Mouse (Mus musculus) ovary, postnatal 14 days (tissue): ENCODE data around the gene Shisal1.

Experiments used
- DNase-seq: peaks from one replicate; pipeline ENCODE4 v3.0.0; 2022; ENCODE audit warnings: low spot score

The Shisal1 gene

DNA sequence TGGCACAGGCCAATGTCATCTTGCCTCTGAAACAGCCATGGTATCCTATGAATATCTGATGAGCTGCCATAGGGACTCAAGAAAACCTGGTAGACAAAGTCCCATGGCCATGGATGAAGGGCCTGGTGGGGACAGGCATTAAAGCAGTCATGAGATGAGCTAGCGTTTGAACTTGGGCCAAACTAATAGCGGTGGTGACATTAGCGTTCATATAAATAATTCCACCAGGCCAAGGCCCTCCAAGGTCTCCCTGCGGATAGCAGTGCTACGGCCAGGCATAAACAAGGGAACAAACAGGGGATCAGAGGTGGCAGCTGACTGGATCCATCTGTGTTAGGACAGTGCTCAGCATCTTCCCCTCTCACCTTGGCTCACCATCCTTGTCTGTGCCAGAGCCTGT lies 21.2 kb downstream of the Shisal1 start:
- DNase-seq: no peak

DNA sequence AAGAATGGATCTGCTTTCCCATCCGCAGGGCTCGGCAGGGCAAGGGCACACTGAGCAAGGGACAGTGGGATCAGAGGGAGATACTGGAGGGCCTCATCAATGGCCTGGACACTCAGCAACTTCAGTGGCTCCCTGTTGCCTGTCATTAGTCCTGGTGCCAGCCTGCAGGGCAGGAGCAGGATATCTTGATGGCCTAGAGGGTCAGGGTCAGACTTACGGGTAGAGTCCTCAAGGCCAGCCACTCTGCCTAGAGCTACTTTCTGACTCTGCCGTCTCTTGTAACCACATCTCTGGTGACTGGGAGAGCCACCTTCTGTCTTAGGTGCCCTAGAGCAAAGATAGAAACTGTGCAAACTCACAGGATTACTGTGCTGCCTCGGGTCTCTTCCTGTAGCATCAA lies 23.1 kb downstream of the Shisal1 start:
- no peak for DNase-seq

DNA sequence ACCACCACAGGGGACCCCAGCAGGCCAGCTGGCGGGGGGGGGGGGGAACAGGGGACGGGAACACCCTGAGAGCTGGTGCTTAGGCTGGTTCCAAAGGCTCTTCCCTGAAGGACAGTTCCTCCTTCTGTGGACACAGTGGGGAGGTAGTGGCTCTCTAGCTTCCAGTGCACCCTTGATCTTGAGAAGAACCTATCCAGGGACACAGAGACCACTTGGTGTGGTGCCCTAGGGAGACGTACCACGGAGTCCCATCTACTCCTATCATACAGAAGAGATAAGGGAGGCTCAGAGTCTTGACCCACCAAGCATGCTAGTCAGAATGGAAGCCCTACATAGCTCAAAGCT lies 28.7 kb downstream of the Shisal1 start:
- no peak for DNase-seq

DNA sequence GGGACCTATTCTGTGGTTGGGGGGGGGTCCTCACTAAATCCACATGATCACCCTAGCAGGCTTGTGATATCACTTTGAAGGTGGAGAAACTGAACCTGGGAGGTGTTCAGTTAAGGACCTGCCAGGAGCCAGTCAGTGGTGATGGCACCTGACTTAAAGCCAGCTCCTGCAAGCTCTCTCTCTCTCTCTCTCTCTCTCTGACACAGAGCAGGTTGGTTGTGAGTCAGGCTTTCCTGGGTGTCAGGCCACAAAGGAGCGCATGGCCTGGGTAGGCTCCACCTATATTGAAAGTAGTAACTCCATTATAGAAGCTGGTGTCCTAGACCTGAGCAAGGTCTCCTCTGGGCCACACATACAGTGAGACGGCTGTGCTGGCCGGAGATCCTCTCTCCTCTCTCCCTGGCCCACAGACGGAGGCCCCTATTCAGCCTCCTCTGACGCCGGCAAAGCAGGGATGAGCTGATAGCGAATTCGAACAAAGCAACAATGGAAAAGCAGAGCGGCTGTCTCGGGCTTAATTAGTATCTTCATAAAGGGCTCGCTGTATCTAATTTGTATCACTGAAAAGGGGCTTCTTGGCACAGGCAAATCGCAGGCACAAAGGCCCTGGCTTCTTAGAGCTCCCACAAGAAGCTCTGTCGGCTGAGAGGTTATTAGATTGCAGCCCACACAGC lies 29.2 kb downstream of the Shisal1 start:
- no peak for DNase-seq

DNA sequence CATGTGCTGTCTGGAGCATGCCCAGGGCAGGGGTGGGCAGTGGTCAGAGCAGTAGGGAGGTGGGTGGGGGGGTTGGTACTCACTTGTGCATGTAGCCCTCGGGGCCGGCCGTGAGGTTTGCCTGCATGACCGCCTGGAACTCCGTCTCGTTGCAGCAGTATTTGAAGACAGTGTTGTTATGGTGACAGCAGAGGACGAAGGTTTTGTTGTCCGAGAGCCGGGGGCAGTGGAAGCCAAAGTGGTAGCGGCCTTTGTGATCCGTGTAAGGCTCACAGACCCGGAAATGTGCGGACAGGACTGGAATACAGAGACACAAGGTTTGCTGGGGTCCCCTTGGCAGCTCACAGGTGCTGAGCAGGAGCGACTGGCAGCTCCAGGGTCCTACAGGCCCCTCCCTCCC lies 29.9 kb downstream of the Shisal1 start:
- no peak for DNase-seq

DNA sequence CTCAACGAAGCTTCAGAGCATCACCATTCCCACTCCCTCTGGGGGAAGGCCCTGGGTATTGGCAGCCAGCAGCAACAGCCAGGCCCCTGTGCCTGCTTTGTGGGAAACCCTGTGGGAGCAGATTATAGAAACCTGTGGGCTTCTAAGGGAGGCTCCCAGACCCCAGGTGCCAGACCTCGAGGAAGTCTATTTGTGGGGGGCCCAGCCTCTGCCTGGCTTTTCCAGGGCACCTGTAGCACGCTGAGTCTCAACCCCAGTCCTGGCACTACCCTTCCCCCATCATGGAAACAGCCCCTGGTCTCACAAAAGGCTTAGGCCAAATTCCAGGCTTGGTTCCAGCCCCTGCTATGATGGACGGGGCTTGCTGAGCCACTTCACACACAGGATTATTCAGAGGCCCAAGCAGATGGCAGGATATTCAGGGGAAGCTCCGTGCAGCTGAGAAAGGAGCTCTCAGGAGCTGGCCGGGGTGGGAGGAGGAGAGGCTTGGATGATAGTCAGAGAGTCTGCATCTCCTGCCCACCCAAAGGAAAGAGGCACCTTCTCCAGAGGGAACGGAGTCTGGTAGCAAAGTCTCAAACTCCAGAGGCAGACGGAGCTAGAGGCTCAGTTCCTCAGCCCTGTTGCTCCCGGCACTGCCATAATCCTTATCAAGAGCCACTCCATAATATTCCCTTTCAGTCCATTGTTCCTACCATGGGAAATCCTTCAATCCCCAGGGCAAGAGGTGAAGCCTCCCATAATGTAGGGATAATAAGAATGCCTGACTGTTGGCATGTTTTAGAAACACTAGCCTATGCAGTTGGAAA lies 32.7 kb downstream of the Shisal1 start:
- DNase-seq: no peak

DNA sequence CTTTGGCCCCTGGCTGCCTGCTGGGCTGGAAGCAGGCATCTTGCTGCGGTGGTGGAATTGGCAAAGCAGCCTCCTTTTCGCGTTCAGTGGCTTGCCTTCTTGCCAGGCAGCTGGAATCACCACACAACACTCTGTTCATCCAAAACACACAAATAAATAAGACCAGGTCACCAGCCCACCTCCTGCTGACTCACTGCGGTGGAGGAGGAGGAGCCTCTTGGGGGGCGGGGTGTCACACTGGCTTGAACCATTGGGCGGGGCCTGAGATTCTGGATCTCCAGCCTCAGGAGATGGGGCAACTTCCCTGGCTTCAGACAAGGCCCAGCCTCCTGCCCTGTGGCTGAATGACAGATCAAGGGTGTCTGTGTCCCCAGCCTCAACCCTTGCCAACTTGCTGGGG lies 34.5 kb downstream of the Shisal1 start:
- peak; percentile 25 for DNase-seq

DNA sequence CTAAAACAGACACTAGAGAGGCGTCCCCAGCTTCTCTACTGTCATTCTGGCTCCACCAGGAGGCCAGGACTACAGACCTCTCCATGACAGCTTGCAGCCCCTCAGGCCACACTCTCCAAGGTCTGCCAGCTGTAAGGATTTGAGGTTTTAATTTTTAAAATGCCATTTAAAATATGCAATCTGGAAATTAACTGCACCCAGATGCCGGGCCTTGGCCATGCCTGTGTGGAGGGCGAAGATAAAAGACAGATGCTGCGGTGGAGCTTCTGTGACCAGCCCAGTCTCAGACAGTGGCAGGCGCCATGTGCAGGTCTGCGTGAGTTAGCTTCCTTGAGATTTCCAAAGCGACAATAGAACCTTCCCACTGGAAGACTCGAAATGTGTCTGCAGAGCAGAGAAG lies 36.8 kb downstream of the Shisal1 start:
- no peak for DNase-seq

DNA sequence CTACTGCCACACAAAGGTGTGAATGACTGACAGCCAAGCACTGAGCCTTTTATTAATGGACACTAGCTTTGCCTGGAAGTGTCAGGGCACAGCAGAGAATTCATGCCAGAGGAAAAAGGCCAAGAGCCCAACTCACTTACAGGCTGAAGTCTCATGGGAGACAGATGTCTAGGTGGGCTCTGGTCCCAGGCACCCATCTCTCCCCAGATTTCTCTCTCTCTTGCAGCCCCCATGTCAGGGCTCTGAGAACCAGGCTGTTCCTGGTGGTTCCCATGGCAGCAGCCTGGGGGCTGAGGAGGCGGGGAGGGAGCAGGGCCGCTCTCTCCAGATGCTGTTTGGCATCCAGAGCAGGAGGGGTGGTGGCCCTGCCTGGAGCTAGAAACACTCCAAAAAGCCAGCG lies 38.3 kb downstream of the Shisal1 start:
- DNase-seq: no peak

DNA sequence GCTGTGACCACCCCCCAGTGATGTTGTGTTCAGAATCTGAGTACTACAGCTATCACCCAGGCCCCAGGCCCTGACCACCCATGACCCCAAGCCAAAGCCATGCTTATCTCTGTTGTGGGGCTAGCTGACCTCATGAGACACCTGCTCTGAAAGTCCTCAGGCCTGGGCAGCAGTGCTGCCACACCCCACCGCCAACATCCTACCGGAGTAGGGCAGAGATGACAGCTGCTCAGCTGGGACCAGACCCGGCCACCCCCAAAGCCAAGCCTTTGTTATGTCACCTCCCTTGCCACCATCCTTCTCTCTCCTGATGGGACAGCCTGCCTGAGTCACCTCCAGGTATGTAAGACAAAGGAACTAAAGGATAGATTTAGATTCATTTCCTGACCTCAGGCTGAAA lies 41.1 kb downstream of the Shisal1 start:
- no peak for DNase-seq

DNA sequence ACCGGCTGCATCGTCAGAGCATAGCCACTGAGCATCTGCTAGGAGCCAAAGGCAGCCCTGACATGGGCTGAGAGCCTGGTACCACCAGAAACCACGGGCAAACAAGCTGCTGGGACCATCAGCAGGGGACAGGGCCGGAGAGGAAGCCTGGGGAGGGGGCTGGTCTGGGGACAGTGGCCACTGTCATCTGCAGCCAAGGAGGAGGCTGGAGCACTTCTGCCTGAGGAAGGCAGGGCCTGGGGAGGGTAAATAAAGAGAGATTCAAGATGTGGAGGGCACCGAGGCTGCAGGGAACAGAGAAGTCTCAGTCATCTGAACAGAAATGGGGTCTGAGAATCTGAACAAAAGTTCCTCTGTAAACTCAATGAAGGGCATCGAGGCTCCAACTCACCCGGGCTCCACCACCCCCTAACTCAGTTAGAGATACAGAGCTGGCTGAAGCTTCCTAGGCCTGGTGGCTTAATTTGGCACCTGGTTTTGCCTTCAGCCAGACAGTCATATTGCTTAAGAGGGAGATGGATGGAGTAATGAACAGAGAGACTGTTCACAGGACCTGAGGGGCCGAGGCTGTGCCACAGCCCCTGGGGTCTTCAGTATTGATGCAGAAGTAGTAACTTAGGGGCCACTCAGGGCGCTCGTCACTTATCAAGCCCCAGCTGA lies 43.3 kb downstream of the Shisal1 start:
- no peak for DNase-seq

DNA sequence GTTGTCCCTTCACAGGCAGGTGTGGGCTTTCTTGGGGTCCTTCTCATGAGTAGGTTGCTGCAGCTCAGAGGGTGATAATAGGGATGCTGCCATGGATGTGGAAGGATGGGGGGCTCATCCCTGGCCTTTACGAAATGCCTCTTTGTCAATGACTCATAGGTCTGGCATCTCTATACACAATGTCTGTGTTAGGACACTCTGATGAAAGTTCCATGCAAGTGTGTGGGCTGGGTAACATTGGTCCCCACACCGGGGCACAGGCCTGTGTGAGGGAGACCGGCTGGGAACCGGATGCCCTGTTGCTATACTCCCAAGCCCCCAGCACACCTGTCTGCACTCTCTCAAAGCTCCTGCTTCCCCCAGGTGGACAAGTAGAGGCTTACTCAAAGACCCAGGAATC lies 48.3 kb downstream of the Shisal1 start:
- DNase-seq: no peak

DNA sequence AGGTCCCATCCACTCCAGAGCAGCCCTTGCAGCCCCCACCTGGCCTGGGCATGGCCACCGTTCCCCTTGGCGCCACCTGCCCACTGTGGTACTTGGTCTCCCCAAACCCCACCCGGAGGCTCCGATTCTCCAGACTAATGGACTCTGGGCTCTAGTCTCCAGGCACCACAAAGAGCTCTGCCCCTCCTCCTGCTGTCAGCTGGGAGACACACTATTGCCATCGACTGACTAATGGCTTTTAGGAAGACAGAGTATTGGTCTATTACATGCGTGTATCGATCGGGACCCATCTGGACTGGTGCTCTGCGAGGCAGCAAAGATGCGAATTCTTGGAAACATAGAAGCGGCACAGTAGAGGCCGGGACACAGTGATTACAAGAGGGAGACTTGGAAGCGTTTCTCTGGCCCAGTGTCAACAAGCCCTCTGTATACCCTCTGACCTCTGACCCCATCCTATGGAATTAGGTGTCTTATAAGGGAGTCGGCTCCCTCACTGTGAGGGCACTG lies 49.2 kb downstream of the Shisal1 start:
- no peak for DNase-seq

DNA sequence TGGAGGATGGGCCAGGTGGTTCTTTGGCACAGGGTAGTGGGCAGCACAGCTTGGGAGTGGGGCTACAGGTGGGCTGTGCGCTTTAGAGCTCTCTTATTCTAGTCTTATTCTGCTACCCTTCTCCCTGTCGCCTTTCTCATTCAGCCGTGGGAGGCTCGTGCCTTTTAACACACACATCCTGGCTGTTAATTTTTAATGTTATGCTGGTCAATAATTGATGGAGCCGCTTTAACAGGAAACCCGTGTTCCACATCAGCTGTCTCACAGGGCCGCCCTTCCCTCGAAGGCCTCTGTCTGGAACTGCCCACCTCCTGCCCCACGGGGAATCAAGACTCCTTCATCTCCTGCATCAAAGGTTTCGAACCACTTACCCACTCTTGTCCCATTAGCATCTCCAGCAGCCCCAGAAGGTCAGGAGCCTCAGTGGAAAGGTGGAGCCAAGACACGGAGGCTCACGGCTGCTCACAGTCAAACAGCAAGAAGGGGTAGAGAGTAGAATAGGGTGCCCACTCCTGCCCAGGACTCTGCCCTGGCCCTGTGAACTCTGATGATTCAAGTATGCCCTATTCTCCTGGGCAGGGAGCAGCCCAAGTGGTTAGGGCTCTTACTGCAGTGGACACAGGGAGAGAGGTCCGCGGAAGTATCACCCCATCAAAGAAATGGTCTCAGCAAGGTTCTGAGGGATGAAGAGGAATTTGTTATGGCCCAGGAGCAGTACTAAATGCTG lies 51.4 kb downstream of the Shisal1 start:
- no peak for DNase-seq

DNA sequence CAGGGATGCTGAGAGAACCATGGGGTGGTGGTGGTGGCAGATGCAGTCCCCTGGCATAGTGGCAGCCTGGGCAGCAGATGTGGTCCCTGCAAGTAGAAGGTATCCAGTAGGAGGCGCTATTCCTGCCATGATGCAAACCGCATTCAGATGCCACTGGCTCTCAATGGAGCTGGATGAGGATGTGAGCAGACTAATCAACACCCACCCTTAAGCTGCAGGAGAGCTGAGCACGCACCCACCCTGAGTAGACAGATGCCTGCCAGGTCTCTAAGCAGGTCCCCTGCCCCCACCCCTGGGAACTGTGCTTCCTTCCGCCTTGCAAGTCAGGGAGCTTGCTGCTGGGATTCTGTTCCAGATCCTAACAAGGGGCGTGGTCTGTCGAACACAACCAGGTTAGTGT lies 53.6 kb downstream of the Shisal1 start:
- DNase-seq: no peak

DNA sequence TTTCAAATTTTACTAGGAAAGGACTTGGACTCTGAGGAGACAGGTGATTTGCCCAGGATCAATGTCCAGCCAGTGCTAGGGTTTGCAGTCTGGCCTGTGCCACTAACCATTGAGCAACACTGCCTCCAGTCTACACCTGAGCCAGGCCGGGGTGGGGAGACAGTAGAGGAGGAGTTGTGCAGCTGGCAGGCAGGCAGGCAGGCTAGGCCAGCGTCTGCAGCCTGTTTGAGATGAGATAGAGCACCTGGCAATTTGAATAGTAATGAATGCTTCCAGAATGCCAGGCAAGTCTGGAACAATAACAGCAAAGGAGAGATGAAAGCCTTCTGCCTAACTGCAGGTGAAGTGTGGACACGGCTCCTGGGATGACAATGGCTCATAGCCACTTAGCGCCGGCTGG lies 54.1 kb downstream of the Shisal1 start:
- DNase-seq: no peak

DNA sequence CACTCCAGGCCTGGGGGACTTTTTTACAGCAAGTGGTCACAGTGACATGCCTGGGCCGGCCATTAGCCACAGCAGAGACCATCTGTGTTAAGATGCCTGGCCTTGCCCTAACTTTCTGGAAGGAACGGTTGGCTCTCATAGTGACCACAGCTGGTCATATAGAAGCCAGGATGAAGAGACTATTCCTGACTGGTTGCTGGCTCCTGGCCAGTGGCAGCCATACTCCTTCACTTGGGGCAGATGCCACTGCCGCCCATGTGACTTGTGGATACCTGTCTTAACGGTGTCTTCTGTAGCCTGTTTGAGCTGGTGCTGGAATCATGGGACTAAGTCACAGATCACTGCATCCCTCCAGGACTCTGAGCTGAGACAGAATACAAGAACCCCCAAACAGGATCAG lies 54.8 kb downstream of the Shisal1 start:
- DNase-seq: no peak

DNA sequence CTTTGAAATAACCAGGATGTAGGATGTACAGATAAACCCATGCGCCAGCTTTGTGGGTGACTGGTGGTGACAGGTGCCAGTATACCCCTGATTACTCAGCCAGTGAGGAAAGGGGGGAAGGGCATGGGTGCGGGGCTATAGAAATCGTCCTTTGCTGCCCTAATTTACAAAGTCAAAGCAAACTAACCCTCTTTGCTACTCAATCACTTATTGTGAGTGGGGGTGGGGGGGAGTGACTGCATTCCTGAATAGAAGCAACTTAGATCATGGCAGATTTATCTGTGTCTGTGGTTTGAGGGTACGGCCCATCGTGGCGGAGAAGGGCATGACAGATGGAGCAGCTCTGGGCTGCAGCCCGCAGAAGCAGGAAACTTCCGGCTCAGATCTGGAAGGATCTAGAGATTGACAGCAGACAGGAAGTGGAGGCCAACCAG lies 58.2 kb downstream of the Shisal1 start:
- no peak for DNase-seq

DNA sequence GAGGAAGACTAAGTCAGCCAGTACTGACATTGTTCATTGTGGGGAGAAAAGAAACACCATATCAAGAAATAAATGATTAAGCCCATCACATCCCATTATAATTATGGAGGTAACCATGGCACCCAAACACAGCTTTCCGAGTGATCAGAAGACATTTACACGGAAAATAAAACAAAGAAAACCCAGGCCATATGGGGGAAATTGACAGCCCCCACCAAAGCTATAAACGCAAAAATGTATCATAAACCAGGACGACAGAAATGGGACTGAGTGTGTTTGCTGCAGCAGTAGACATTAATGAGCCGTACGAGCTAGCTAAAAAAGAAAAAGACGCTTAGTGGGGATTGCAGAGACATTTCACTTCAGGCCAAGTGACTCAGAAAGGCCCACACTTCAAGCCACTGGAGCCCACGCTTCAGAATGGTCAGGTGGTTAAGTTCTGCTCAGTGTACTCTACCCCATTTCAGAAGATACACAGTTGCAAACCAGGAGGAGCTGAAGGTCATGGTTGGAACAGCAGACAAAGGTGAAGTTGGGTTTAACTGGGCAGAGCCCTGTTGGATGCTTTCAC lies 60.8 kb downstream of the Shisal1 start:
- no peak for DNase-seq

DNA sequence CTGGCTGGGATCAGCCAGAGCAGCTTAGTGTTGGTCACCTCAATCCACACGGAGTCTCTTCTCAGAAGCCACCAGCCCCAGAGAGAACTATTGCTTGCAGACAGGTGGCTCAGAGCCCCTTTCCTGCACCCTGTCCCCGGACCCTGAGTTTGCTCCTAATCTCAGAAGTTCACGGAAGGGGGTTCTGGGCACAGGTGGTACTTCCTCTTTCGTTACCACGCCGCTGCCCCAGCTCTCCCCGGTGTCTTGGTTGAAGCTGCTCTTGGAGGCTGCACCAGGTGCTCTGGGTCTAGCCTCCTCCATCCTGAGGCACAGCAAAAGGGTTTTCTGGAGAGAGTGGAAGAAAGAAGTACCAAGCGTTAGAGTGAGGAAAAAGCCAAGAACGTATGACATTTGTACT lies 62.8 kb downstream of the Shisal1 start:
- DNase-seq: no peak

DNA sequence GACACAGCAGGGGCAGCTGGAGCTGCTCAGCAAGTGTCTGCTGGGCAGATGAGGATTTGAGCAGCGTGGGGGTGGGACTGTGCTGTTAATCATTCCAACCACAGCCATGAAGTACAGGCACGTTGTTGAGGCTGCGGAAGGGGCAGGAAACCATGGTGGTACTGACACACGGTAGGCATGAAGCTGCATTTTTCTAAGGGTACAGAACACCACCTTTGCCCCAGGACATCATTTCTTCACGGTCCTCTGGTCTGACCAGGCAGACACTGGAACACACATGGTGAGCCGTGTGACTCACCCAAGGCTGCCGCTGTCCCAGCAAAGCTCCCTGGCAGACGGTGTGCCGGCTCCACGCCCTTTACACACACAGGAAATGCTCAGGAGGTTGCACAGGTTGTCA lies 66.7 kb downstream of the Shisal1 start:
- no peak for DNase-seq

DNA sequence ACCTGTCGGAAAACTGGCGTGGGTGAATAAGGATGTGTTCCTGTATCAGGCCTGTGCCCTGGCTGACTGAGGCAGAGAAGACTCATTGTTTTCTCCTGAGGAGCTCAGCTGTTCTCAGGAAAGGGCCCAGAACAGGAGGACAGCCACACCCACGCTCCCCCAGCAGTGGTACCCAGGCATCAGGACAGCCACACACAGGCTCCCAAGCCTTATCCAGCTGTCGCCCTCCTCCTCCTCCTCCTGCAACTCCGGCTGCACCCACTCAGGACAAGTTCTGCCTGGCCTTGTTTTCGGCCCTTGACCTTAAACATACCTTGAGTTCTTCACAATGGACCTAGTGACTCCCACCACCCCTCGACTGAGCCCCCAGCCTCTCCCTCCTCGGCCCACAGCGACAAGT lies 68.2 kb downstream of the Shisal1 start:
- DNase-seq: no peak
